Mouse (Mus musculus) kidney, postnatal 0 days (tissue): ENCODE measurements around the gene Sorl1. TPM values are rescaled to one million over a fixed set of nuclear protein-coding genes. Genes with fewer than 3 reads are reported as not detected.

Experiments
- ATAC-seq: fragments of 200-750 bp; cut with Nextera tagmentation; replicated peaks from 2 replicates; pipeline ENCODE4 v1.8.0; 2017; ENCODE audit warnings: low read depth, moderate number of reproducible peaks, moderate TSS enrichment, moderate library complexity; ENCODE audit not compliant: low FRiP score
- DNase-seq: peaks from one replicate; pipeline ENCODE4 v3.0.0-alpha.2; 2016; ENCODE audit warnings: low spot score
- H3K27ac ChIP-seq: fragments of 300-500 bp; sonication (generic); 2 replicates; pipeline ENCODE4 v1.5.1; 2014; ENCODE audit warnings: mild to moderate bottlenecking
- H3K27me3 ChIP-seq: fragments of 300-500 bp; sonication (generic); 2 replicates; pipeline ENCODE4 v1.6.1; 2014; ENCODE audit warnings: low read length, mixed read lengths; ENCODE audit not compliant: insufficient read depth
- H3K36me3 ChIP-seq: fragments of 300-500 bp; sonication (generic); 2 replicates; pipeline ENCODE4 v1.6.1; 2014; ENCODE audit warnings: low read length, mixed read lengths; ENCODE audit not compliant: insufficient read depth
- H3K4me1 ChIP-seq: fragments of 300-500 bp; sonication (generic); replicated peaks from 2 replicates; pipeline ENCODE4 v1.6.1; 2014; ENCODE audit warnings: antibody characterized with exemption, low read length, mixed read lengths; ENCODE audit not compliant: insufficient read depth
- H3K4me2 ChIP-seq: fragments of 300-500 bp; sonication (generic); 2 replicates; pipeline ENCODE4 v1.6.1; 2014; ENCODE audit warnings: mild to moderate bottlenecking, low read length, moderate library complexity, mixed read lengths
- H3K4me3 ChIP-seq: fragments of 300-500 bp; sonication (generic); replicated peaks from 2 replicates; pipeline ENCODE4 v1.5.1; 2014; ENCODE audit warnings: low read depth, low read length
- H3K9ac ChIP-seq: fragments of 300-500 bp; sonication (generic); 2 replicates; pipeline ENCODE4 v1.6.1; 2014; ENCODE audit warnings: low read depth, low read length
- H3K9me3 ChIP-seq: fragments of 300-500 bp; sonication (generic); replicated peaks from 2 replicates; pipeline ENCODE4 v1.6.1; 2016; ENCODE audit warnings: low read length, inconsistent platforms, mixed read lengths
- CTCF ChIP-seq: IDR thresholded peaks from 2 replicates; pipeline ENCODE4 v1.5.1; 2016; ENCODE audit warnings: antibody characterized with exemption, low read depth, mild to moderate bottlenecking, moderate library complexity
- WGBS: fragments of 180-500 bp; shearing (Covaris S2); extraction: QIAGEN DNeasy Blood & Tissue Kit; methylation state at CpG from one replicate; pipeline ENCODE4 v1.1.7; 2014; 5-methylcytosine and 5-hydroxymethylcytosine counted together
- polyA plus RNA-seq: library from polyadenylated mRNA; unstranded; fragments of >200 nt; fragmentation: Nextera tagmentation; extraction: Ambion mirVana; gene quantifications from 2 replicates; pipeline ENCODE4 v1.2.1, GENCODE M21; 2015

Sorl1 gene
- polyA plus RNA-seq, 1 experiment from 2014 or later, result 11.1 TPM

- Histone ChIP-seq H3K27me3 (no peaks in the 10 kb centered on the region), H3K4me1 (no peaks in the 10 kb centered on the region), H3K36me3 (0 out of 2 replicates have a peak, but pooled peaks cover 2% of the 10 kb centered on the region), H3K4me3 (no peak overlapping the region), H3K9me3 (no peaks in the 10 kb centered on the region), H3K27ac (no peak overlapping the region), H3K9ac (no peak overlapping the region), H3K4me2 (no peak overlapping the region)
- 66% methylated on average over 8 of the region's 8 CpGs for WGBS
- no peak for ATAC-seq
- no peak for TF ChIP-seq CTCF
- no peak for DNase-seq
These were observed 80.2 kb downstream of the Sorl1 start for GRCm38 (mm10) chr9:42043934-42044333.

- H3K9ac ChIP-seq, result no peak overlapping the region
- no peak for TF ChIP-seq CTCF
- no peak overlapping the region for H3K27ac ChIP-seq
- 59% methylated on average over 18 of the region's 18 CpGs for WGBS
- ATAC-seq (no peak), DNase-seq (no peak)
- no peaks in the 10 kb centered on the region for H3K9me3 ChIP-seq
- H3K27me3 ChIP-seq, result no peaks in the 10 kb centered on the region
- H3K4me3 ChIP-seq, result no peak overlapping the region
- H3K36me3 ChIP-seq, result 0 out of 2 replicates have a peak, but pooled peaks cover 2% of the 10 kb centered on the region
- H3K4me1 ChIP-seq, result no peaks in the 10 kb centered on the region
- H3K4me2 ChIP-seq, result no peak overlapping the region
These were observed 84.8 kb downstream of the Sorl1 start for GRCm38 (mm10) chr9:42039000-42039992.

DNA sequence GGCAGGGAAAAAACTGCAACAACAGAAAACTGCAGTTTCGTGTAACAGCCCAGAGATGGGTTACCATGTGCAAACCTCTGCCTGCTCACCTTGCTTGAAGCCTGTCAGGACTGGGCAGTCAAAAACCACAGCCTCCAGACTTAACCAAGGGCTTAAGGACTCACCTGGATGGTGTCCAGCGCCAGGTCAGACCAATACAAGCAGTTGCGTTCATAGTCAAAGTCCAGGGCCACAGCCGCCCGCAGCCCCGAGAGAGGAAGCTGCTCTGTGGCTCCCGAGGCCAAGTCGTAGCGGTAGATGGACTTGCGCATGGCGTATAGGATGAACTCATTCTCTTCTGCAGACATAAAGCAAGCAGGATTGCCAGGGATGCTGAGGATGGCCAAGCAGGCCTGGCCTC is 87.2 kb downstream of the Sorl1 start:
- no peak overlapping the region for H3K9ac ChIP-seq

GRCm38 (mm10) chr9:42035995-42036394 is 88.1 kb downstream of the Sorl1 start:
- no peak overlapping the region for H3K4me2 ChIP-seq
- 31% methylated on average over 5 of the region's 5 CpGs for WGBS
- no peak overlapping the region for H3K9ac ChIP-seq
- no peaks in the 10 kb centered on the region for H3K36me3 ChIP-seq
- DNase-seq, result no peak
- H3K4me3 ChIP-seq, result no peak overlapping the region
- TF ChIP-seq CTCF, result no peak
- H3K4me1 ChIP-seq, result no peaks in the 10 kb centered on the region
- H3K27me3 ChIP-seq, result no peaks in the 10 kb centered on the region
- ATAC-seq, result peak; percentile 71
- H3K27ac ChIP-seq, result no peak overlapping the region
- no peaks in the 10 kb centered on the region for H3K9me3 ChIP-seq

More for the DNA sequence above, 87.2 kb downstream of the Sorl1 start:
- WGBS, result 97% methylated on average over 11 of the region's 11 CpGs
- Histone ChIP-seq H3K9me3 (no peaks in the 10 kb centered on the region), H3K27ac (no peak overlapping the region), H3K27me3 (no peaks in the 10 kb centered on the region), H3K36me3 (no peaks in the 10 kb centered on the region), H3K4me1 (no peaks in the 10 kb centered on the region), H3K4me2 (no peak overlapping the region), H3K4me3 (no peak overlapping the region)
- DNase-seq (no peak), ATAC-seq (no peak)
- TF ChIP-seq CTCF, result no peak

- Histone ChIP-seq H3K36me3 (no peaks in the 10 kb centered on the region), H3K27ac (no peak overlapping the region), H3K9me3 (no peaks in the 10 kb centered on the region), H3K9ac (no peak overlapping the region), H3K4me2 (no peak overlapping the region), H3K4me1 (no peaks in the 10 kb centered on the region), H3K27me3 (no peaks in the 10 kb centered on the region), H3K4me3 (no peak overlapping the region)
- no peak for DNase-seq
- ATAC-seq, result 0 out of 2 replicates have a peak, but pooled peaks have one; percentile 40
- WGBS, result 51% methylated on average over 12 of the region's 12 CpGs
- no peak for TF ChIP-seq CTCF
These were observed 88.8 kb downstream of the Sorl1 start for GRCm38 (mm10) chr9:42035213-42035765.

- Histone ChIP-seq H3K9me3 (no peaks in the 10 kb centered on the region), H3K4me1 (no peaks in the 10 kb centered on the region), H3K4me3 (no peak overlapping the region), H3K9ac (no peak overlapping the region), H3K36me3 (no peaks in the 10 kb centered on the region), H3K27ac (no peak overlapping the region), H3K27me3 (no peaks in the 10 kb centered on the region), H3K4me2 (no peak overlapping the region)
- WGBS, result 84% methylated on average over 9 of the region's 9 CpGs
- ATAC-seq, result no peak
- DNase-seq, result no peak
- TF ChIP-seq CTCF, result no peak
These were observed 90.0 kb downstream of the Sorl1 start for GRCm38 (mm10) chr9:42034116-42034520.
